Mouse (Mus musculus) midbrain, embryonic 14.5 days (tissue): ENCODE measurements around the gene Pla2g6. TPM values are rescaled to one million over a fixed set of nuclear protein-coding genes. Genes with fewer than 3 reads are reported as not detected.

ENCODE experiments used
- ATAC-seq: fragments of 200-750 bp; cut with Nextera tagmentation; 2 replicates; pipeline ENCODE4 v1.8.0; 2017; ENCODE audit warnings: moderate number of reproducible peaks, moderate library complexity; ENCODE audit not compliant: low FRiP score, low TSS enrichment
- DNase-seq: peaks from one replicate; pipeline ENCODE4 v3.0.0-alpha.2; 2015
- H3K27ac ChIP-seq: fragments of 300-500 bp; sonication (generic); replicated peaks from 2 replicates; pipeline ENCODE4 v1.5.1; 2014; ENCODE audit warnings: mild to moderate bottlenecking, low read depth, low read length, moderate library complexity
- H3K27me3 ChIP-seq: fragments of 300-500 bp; sonication (generic); 2 replicates; pipeline ENCODE4 v1.6.1; 2014; ENCODE audit warnings: low read length, control low read depth, mixed read lengths; ENCODE audit not compliant: control insufficient read depth, insufficient read depth
- H3K36me3 ChIP-seq: fragments of 300-500 bp; sonication (generic); 2 replicates; pipeline ENCODE4 v1.6.1; 2014; ENCODE audit warnings: low read length, control low read depth; ENCODE audit not compliant: control insufficient read depth, insufficient read depth
- H3K4me1 ChIP-seq: fragments of 300-500 bp; sonication (generic); 2 replicates; pipeline ENCODE4 v1.6.1; 2014; ENCODE audit warnings: mild to moderate bottlenecking, antibody characterized with exemption, low read length, control low read depth; ENCODE audit not compliant: control insufficient read depth, insufficient read depth
- H3K4me2 ChIP-seq: fragments of 300-500 bp; sonication (generic); 2 replicates; pipeline ENCODE4 v1.6.1; 2014; ENCODE audit warnings: mild to moderate bottlenecking, low read length, moderate library complexity
- H3K4me3 ChIP-seq: fragments of 300-500 bp; sonication (generic); replicated peaks from 2 replicates; pipeline ENCODE4 v1.5.1; 2014; ENCODE audit warnings: low read depth, low read length
- H3K9ac ChIP-seq: fragments of 300-500 bp; sonication (generic); replicated peaks from 2 replicates; pipeline ENCODE4 v1.6.1; 2014; ENCODE audit warnings: mild to moderate bottlenecking, low read length, moderate library complexity
- H3K9me3 ChIP-seq: fragments of 300-500 bp; sonication (generic); 2 replicates; pipeline ENCODE4 v1.6.1; 2016; ENCODE audit warnings: low read length, control low read depth, mixed read lengths; ENCODE audit not compliant: control insufficient read depth
- WGBS: fragments of 180-500 bp; shearing (Covaris S2); extraction: QIAGEN DNeasy Blood & Tissue Kit; methylation state at CpG from one replicate; pipeline ENCODE4 v1.1.7; 2014; 5-methylcytosine and 5-hydroxymethylcytosine counted together
- polyA plus RNA-seq: library from polyadenylated mRNA; unstranded; fragments of >200 nt; fragmentation: Nextera tagmentation; extraction: Ambion mirVana; gene quantifications from 2 replicates; pipeline ENCODE4 v1.2.1, GENCODE M21; 2014

The Pla2g6 gene
- polyA plus RNA-seq, 1 experiment from 2014 or later = 28.2 TPM

DNA sequence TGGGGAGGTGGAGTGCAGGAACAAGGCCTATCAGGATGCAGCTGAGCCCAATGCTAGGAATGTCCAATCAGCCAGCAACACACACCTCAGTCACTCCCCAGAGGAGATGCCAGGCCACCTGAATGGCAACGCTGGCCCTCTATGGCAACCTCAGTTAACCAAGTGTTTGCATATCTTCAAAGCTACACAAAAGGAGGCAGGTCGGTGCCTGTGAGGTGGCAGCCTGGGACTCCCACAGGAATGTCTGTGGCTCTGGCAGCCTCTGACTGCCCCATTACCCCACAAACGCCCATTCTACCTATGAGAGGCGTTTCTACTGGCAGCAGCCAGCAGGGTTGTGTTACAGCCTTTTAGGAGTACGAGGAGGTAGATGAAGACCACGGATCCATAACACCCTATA, 29.6 kb downstream of the Pla2g6 start:
- H3K4me3 ChIP-seq = no peak overlapping the region
- no peak for ATAC-seq
- H3K4me2 ChIP-seq = no peak overlapping the region
- no peak overlapping the region for H3K27ac ChIP-seq
- H3K27me3 ChIP-seq = no peaks in the 10 kb centered on the region
- H3K9me3 ChIP-seq = no peaks in the 10 kb centered on the region
- DNase-seq = no peak
- 0 out of 2 replicates have a peak, but pooled peaks cover 7% of the 10 kb centered on the region for H3K36me3 ChIP-seq
- H3K4me1 ChIP-seq = no peaks in the 10 kb centered on the region
- no peak overlapping the region for H3K9ac ChIP-seq
- WGBS = 89% methylated on average over 6 of the region's 6 CpGs

DNA sequence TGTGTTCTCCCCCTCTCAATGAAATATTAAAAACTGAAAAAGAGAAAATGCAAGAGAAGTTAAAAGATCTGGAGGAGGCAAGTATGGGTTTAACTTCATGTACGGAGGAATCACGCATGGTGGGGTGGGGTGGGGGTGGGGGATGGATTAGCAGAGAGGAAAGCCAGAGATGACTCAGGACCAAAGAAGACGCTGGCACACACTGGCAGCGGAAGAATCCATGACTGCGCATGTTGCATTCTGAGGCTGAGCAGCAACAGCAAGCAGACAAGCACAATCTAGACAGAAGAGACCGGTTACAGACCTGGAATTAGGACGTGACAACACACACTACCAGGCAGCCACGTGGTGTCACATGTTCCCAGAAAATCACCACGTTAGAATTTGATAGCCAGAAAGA, 35.4 kb downstream of the Pla2g6 start:
- no peak overlapping the region for H3K4me2 ChIP-seq
- no peaks in the 10 kb centered on the region for H3K36me3 ChIP-seq
- no peaks in the 10 kb centered on the region for H3K27me3 ChIP-seq
- no peaks in the 10 kb centered on the region for H3K4me1 ChIP-seq
- DNase-seq = no peak
- WGBS = 90% methylated on average over 9 of the region's 9 CpGs
- H3K9ac ChIP-seq = no peak overlapping the region
- ATAC-seq = no peak
- no peaks in the 10 kb centered on the region for H3K9me3 ChIP-seq
- H3K4me3 ChIP-seq = no peak overlapping the region
- no peak overlapping the region for H3K27ac ChIP-seq

DNA sequence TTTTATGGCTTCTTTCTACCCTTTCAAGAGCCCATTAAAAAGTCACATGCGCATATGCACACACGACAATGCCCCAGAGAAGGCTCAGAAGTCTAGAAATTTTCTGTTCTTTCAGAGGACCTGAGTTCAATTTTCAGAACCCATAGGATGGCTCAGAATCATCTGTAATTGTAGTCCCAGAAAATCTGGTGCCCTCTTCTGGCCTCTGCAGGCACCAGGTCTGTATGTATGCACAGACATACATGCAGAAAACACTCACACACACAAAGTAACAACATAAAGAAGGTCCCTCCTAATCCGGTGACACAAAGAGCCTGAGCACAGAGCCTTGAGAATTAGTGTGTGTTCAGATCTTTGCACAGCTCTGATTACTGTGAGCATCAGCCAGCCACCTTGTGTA, 37.9 kb downstream of the Pla2g6 start:
- ATAC-seq (no peak), DNase-seq (no peak)
- Histone ChIP-seq H3K36me3 (peaks cover 16% of the 10 kb centered on the region; the same call in 1 of the 2 replicates), H3K4me2 (no peak overlapping the region), H3K4me1 (no peaks in the 10 kb centered on the region), H3K9ac (no peak overlapping the region), H3K9me3 (no peaks in the 10 kb centered on the region), H3K27ac (no peak overlapping the region), H3K4me3 (no peak overlapping the region), H3K27me3 (no peaks in the 10 kb centered on the region)
- 81% methylated on average over 3 of the region's 3 CpGs for WGBS

DNA sequence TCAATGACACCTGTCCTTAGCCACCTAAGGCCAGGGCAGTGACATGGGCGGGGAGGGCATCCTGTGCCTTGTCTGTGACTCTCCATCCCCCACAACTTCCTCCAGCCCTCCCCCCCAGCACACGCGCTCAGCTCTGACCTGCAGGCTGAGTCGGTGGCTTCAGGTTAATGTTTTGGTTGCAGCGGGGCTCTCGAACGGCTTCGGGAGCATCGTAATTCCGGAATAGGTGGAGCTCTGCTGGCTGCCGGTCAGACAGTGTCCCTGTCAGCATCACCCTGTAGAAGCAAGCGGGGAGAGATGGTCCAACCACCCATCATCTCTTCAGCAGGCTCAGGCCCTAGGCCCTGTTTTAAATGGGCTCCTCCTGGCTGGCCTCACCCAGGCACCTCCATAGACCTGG, 38.7 kb downstream of the Pla2g6 start:
- no peak overlapping the region for H3K27ac ChIP-seq
- H3K27me3 ChIP-seq = no peaks in the 10 kb centered on the region
- H3K9me3 ChIP-seq = no peaks in the 10 kb centered on the region
- ATAC-seq (no peak), DNase-seq (no peak)
- whole genome bisulfite sequencing = 91% methylated on average over 12 of the region's 12 CpGs
- no peak overlapping the region for H3K4me3 ChIP-seq
- no peak overlapping the region for H3K9ac ChIP-seq
- no peaks in the 10 kb centered on the region for H3K4me1 ChIP-seq
- H3K36me3 ChIP-seq = peaks cover 16% of the 10 kb centered on the region; the same call in 1 of the 2 replicates
- H3K4me2 ChIP-seq = no peak overlapping the region

DNA sequence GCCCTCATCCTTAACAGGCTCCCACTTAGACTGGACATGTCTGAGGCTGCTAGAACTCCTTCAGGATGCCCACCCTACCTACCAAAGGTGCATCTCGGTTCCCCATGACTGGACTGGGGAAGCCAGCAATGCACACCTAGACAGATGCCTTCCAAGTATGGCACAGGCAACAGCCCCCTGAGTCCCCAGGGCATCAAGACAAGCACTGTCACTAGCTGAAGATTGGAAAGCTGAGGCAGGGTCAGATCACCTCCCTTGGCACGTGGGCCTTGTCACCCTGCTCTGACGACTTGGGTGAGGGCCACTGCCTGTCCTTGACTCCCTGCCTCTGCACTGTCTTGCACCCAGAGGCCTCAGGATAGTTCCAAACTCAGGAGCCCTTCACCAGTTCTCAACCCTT, 39.8 kb downstream of the Pla2g6 start:
- H3K4me3 ChIP-seq = no peak overlapping the region
- no peaks in the 10 kb centered on the region for H3K4me1 ChIP-seq
- no peaks in the 10 kb centered on the region for H3K27me3 ChIP-seq
- WGBS = 86% methylated on average over 3 of the region's 3 CpGs
- ATAC-seq (no peak), DNase-seq (no peak)
- no peak overlapping the region for H3K9ac ChIP-seq
- peaks cover 16% of the 10 kb centered on the region; the same call in 1 of the 2 replicates for H3K36me3 ChIP-seq
- H3K27ac ChIP-seq = no peak overlapping the region
- no peaks in the 10 kb centered on the region for H3K9me3 ChIP-seq
- H3K4me2 ChIP-seq = no peak overlapping the region

DNA sequence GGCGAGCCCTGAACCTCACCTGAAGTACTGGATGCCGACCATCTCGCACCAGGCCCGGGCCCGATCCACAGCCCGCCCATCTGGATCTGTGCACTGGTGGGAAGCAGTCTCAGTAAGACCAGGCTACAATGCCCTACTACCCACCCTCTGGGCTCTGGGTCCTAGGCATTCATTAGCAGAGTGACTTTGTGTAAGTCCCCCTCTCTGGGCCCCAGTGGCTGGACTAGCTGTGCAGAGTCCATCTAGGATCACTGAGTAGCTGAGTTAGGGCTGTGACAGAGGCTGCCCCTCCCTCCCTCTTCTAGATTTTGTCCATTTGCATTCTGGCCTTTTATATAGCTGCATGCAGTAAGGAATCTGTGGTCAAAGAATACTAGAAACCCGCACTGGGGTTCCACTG, 41.1 kb downstream of the Pla2g6 start:
- Histone ChIP-seq H3K27me3 (no peaks in the 10 kb centered on the region), H3K36me3 (peaks cover 16% of the 10 kb centered on the region; the same call in 1 of the 2 replicates), H3K4me2 (no peak overlapping the region), H3K9ac (no peak overlapping the region), H3K9me3 (no peaks in the 10 kb centered on the region), H3K4me1 (no peaks in the 10 kb centered on the region), H3K27ac (no peak overlapping the region), H3K4me3 (no peak overlapping the region)
- ATAC-seq (no peak), DNase-seq (no peak)
- 93% methylated on average over 7 of the region's 7 CpGs for WGBS

DNA sequence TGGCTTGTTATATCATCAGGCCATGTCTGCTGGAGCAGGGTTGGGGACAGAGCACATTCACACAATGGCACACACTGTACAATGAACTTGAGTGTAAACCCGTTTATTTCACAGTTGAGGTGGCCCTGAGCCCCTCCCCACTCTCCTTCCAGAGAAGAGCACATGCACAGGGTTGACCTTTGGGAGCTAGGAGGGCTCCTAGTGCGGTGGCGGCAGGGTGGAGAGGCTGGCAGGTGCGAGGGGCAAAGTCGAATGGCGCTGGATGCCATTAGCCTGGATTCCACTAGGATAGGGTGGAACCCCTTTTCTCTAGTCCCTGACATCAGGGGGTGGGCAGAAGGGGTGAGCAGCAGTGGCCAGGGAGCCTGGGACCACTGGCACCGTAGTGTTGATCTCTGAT, 42.0 kb downstream of the Pla2g6 start:
- DNase-seq (no peak), ATAC-seq (no peak)
- Histone ChIP-seq H3K36me3 (peaks cover 16% of the 10 kb centered on the region; the same call in 1 of the 2 replicates), H3K4me1 (no peaks in the 10 kb centered on the region), H3K9me3 (no peaks in the 10 kb centered on the region), H3K4me2 (no peak overlapping the region), H3K27me3 (no peaks in the 10 kb centered on the region), H3K27ac (no peak overlapping the region), H3K4me3 (no peak overlapping the region), H3K9ac (no peak overlapping the region)
- WGBS = 87% methylated on average over 7 of the region's 7 CpGs

DNA sequence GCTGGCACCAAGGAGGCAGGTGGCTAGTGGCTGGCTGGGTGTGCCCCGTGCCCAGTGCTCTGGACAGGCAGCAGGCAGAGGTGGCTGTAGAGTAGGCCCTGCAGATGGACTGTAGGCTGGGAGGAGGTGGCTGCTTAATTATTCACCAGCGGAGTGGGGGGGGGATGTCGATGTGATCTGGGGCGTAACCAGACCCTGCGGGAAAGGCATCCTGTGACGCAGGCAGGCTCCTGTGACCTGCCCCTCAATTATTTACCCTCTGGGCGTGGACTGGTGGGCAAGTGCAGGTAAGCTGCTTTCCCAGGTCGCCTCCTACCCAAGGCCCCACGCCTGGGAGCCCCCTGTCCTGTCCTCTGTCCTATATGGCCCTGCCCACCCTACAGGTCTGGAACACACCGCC, 42.8 kb downstream of the Pla2g6 start, which contains the start of gene Baiap2l2:
Gene Baiap2l2 (minus strand): TSS at position 139 of the 400 bp plus-strand sequence.
- no peaks in the 10 kb centered on the region for H3K9me3 ChIP-seq
- peaks cover 16% of the 10 kb centered on the region; the same call in 1 of the 2 replicates for H3K36me3 ChIP-seq
- ATAC-seq (no peak), DNase-seq (no peak)
- no peaks in the 10 kb centered on the region for H3K4me1 ChIP-seq
- no peaks in the 10 kb centered on the region for H3K27me3 ChIP-seq
- no peak within 1 kb of the TSS for H3K9ac ChIP-seq
- no peak within 1 kb of the TSS for H3K27ac ChIP-seq
- no peak within 1 kb of the TSS for H3K4me2 ChIP-seq
- 68% methylated on average over 10 of the region's 10 CpGs for WGBS
- no peak within 1 kb of the TSS for H3K4me3 ChIP-seq

DNA sequence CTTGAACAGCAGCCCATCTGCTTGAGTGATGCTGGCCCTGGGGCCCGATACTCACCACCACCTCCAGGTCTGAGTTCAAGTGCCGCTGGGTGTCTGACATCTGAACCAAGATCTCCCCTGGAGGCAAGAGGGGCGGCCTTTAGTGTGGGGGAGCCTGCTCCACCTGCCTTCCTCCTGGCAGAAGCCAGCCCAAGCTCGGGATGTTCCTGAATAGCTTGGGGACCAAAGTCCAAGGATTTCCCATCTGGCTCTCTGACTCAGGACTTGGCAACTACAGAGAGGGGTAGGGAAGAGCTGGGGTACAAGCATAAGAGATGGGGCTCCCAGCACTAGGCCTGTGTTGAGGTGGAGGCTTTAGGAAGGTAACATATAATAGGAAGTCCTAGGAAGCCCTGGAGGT, 44.8 kb downstream of the Pla2g6 start:
- no peak for ATAC-seq
- Histone ChIP-seq H3K9me3 (no peaks in the 10 kb centered on the region), H3K4me1 (no peaks in the 10 kb centered on the region), H3K27me3 (no peaks in the 10 kb centered on the region), H3K27ac (no peak overlapping the region), H3K4me3 (no peak overlapping the region), H3K36me3 (peaks cover 16% of the 10 kb centered on the region; the same call in 1 of the 2 replicates), H3K4me2 (no peak overlapping the region), H3K9ac (no peak overlapping the region)
- DNase-seq = no peak
- 84% methylated on average over 4 of the region's 4 CpGs for WGBS
